Mouse (Mus musculus) heart, embryonic 13.5 days (tissue): ENCODE measurements at regions not wholly inside any gene's neighbourhood (a gene's known extent, or its start where the extent isn't known, plus 50 kb on each side); places are given as distances from the start of the nearest gene placed in this dataset.

Experiments
- ATAC-seq: fragments of 200-750 bp; cut with Nextera tagmentation; 2 replicates; pipeline ENCODE4 v1.8.0; 2017; ENCODE audit warnings: moderate TSS enrichment; ENCODE audit not compliant: insufficient number of reproducible peaks, low FRiP score, low TSS enrichment; ENCODE audit errors: extremely low read depth
- H3K27ac ChIP-seq: fragments of 300-500 bp; sonication (generic); replicated peaks from 2 replicates; pipeline ENCODE4 v1.5.1; 2015; ENCODE audit warnings: moderate library complexity, mild to moderate bottlenecking, inconsistent platforms
- H3K27me3 ChIP-seq: fragments of 300-500 bp; sonication (generic); replicated peaks from 2 replicates; pipeline ENCODE4 v1.6.1; 2015; ENCODE audit warnings: mild to moderate bottlenecking, inconsistent platforms
- H3K36me3 ChIP-seq: fragments of 300-500 bp; sonication (generic); 2 replicates; pipeline ENCODE4 v1.6.1; 2015; ENCODE audit warnings: mild to moderate bottlenecking, inconsistent platforms
- H3K4me1 ChIP-seq: fragments of 300-500 bp; sonication (generic); 2 replicates; pipeline ENCODE4 v1.6.1; 2015; ENCODE audit warnings: inconsistent platforms
- H3K4me2 ChIP-seq: fragments of 300-500 bp; sonication (generic); 2 replicates; pipeline ENCODE4 v1.6.1; 2015; ENCODE audit warnings: inconsistent platforms, mild to moderate bottlenecking, moderate library complexity
- H3K4me3 ChIP-seq: fragments of 300-500 bp; sonication (generic); 2 replicates; pipeline ENCODE4 v1.5.1; 2015; ENCODE audit warnings: moderate library complexity, mild to moderate bottlenecking, inconsistent platforms
- H3K9ac ChIP-seq: fragments of 300-500 bp; sonication (generic); 2 replicates; pipeline ENCODE4 v1.6.1; 2015; ENCODE audit warnings: inconsistent platforms, mild to moderate bottlenecking, moderate library complexity
- H3K9me3 ChIP-seq: fragments of 300-500 bp; sonication (generic); 2 replicates; pipeline ENCODE4 v1.6.1; 2016; ENCODE audit warnings: inconsistent platforms
- WGBS: fragments of 180-500 bp; shearing (Covaris S2); methylation state at CpG from one replicate; pipeline ENCODE4 v1.1.7; 2015; ENCODE audit warnings: mixed read lengths; 5-methylcytosine and 5-hydroxymethylcytosine counted together

GRCm38 (mm10) chr8:128210761-128211160, 147.6 kb upstream of the Nrp1 start:
- Histone ChIP-seq H3K4me3 (no peak overlapping the region), H3K27me3 (no peaks in the 10 kb centered on the region), H3K9me3 (no peaks in the 10 kb centered on the region), H3K4me2 (no peak overlapping the region), H3K36me3 (no peaks in the 10 kb centered on the region), H3K27ac (peak overlapping the region; percentile 78), H3K9ac (no peak overlapping the region), H3K4me1 (peaks cover 47% of the 10 kb centered on the region)
- no peak for ATAC-seq
- WGBS, result 60% methylated on average over 5 of the region's 5 CpGs

- no peak overlapping the region for H3K4me3 ChIP-seq
- H3K4me2 ChIP-seq, result no peak overlapping the region
- no peak for ATAC-seq
- WGBS, result 64% methylated on average over 3 of the region's 3 CpGs
- no peak overlapping the region for H3K9ac ChIP-seq
- peaks cover 49% of the 10 kb centered on the region for H3K4me1 ChIP-seq
- H3K27me3 ChIP-seq, result no peaks in the 10 kb centered on the region
- no peak overlapping the region for H3K27ac ChIP-seq
- H3K9me3 ChIP-seq, result no peaks in the 10 kb centered on the region
- no peaks in the 10 kb centered on the region for H3K36me3 ChIP-seq
Observed at GRCm38 (mm10) chr8:128212223-128212622, 146.2 kb upstream of the Nrp1 start.

GRCm38 (mm10) chr8:128214256-128214655, 144.1 kb upstream of the Nrp1 start:
- Histone ChIP-seq H3K9me3 (no peaks in the 10 kb centered on the region), H3K4me2 (no peak overlapping the region), H3K4me1 (peaks cover 62% of the 10 kb centered on the region), H3K4me3 (no peak overlapping the region), H3K27me3 (no peaks in the 10 kb centered on the region), H3K36me3 (no peaks in the 10 kb centered on the region), H3K9ac (0 out of 2 replicates have a peak overlapping the region, but pooled peaks have one; percentile 13), H3K27ac (peak overlapping the region; percentile 80)
- no peak for ATAC-seq
- 35% methylated on average over 2 of the region's 2 CpGs for WGBS

DNA sequence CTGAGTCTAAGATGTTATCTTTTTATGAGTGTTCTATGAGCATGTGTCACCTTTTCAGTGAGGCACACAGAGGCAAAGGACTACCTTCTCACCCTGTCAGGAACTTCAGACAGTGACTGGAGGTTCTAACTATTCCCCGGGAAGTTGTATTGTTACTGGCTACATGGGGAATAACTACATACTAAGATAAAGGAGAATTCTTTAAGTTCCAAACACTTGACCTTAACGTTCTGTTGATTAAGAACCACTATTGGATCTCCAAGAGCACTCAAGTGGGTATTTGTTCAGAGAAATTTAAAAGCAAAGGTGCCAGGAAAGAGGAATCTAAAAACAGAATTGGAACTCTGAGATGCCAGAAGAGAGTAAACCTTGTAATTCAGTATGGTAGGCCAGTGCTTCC, 139.5 kb upstream of the Nrp1 start:
- H3K27ac ChIP-seq, result peak overlapping the region; percentile 89
- no peaks in the 10 kb centered on the region for H3K9me3 ChIP-seq
- 0 out of 2 replicates have a peak overlapping the region, but pooled peaks have one; percentile 22 for H3K4me2 ChIP-seq
- H3K4me3 ChIP-seq, result no peak overlapping the region
- 12% methylated on average over 2 of the region's 2 CpGs for WGBS
- no peaks in the 10 kb centered on the region for H3K36me3 ChIP-seq
- H3K9ac ChIP-seq, result no peak overlapping the region
- peaks cover 54% of the 10 kb centered on the region for H3K4me1 ChIP-seq
- ATAC-seq, result no peak
- H3K27me3 ChIP-seq, result no peaks in the 10 kb centered on the region

DNA sequence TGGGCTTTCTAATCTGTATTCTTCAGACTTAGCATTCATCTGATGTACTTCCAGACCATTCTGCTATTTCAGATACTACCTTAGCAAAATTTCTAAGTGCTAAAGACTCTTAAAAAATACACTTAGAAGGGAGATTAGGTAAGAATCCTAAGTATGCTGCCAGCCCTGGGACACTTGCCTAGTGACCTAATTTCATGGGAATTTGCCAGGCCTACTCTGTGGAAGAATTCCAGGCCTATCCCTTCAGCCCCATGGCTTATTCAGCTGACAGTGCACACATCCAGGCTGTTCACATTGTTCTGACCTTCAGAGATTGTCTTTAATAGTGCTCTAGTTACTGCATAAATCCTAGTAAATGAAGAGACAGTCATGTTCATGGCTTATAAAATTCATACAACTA, 138.9 kb upstream of the Nrp1 start:
- peak overlapping the region; percentile 89 for H3K27ac ChIP-seq
- H3K9me3 ChIP-seq, result no peaks in the 10 kb centered on the region
- no peak overlapping the region for H3K4me3 ChIP-seq
- no peaks in the 10 kb centered on the region for H3K27me3 ChIP-seq
- peak; percentile 67; the same call in 1 of the 2 replicates for ATAC-seq
- H3K9ac ChIP-seq, result no peak overlapping the region
- 0 out of 2 replicates have a peak overlapping the region, but pooled peaks have one; percentile 22 for H3K4me2 ChIP-seq
- H3K36me3 ChIP-seq, result no peaks in the 10 kb centered on the region
- peaks cover 52% of the 10 kb centered on the region for H3K4me1 ChIP-seq

DNA sequence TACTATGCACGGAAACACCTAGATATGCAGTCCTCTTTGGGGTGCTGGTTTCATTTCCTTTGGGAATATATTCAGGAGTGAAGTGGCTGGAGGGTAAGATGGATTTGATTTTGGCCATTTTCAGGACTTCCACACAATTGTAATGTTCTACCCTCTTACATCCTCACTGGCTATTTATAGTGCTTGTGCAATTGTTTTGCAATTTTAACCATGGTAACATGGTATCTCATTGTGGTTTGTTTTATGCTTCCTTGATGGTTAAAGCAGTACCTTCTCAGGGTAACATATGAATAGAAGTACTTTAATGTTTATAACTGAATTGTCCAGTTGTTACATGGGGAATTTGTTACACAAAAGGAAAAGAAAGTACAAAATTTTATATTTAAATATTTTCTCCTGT, 135.3 kb upstream of the Nrp1 start:
- WGBS, result 78% methylated on average over 1 of the region's 1 CpGs

DNA sequence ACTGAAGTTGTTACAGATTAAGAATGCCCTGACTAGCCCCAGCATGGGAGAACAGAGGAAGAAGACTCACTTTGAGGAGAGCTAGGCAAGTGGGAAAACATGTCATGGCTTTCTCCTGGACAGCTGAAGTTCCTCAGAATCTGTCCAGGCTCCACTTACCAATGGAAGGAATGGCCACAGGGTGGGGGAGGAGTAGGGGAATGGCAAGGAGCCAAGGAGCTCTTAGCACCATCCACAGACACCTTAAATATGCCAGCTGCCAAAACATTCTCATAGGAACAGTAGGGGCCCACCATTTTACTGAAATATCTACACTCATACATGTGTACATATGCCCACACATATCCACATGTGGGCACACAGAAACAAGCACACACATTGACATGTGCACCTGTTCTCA, 134.9 kb upstream of the Nrp1 start:
- H3K27me3 ChIP-seq, result no peaks in the 10 kb centered on the region
- no peaks in the 10 kb centered on the region for H3K36me3 ChIP-seq
- H3K4me1 ChIP-seq, result peaks cover 50% of the 10 kb centered on the region
- peak overlapping the region; percentile 77 for H3K27ac ChIP-seq
- H3K4me3 ChIP-seq, result no peak overlapping the region
- peak; percentile 17; the same call in 1 of the 2 replicates for ATAC-seq
- no peak overlapping the region for H3K4me2 ChIP-seq
- H3K9ac ChIP-seq, result no peak overlapping the region
- H3K9me3 ChIP-seq, result no peaks in the 10 kb centered on the region

More for the DNA sequence above, 135.3 kb upstream of the Nrp1 start:
- H3K27ac ChIP-seq, result peak overlapping the region; percentile 77
- no peaks in the 10 kb centered on the region for H3K36me3 ChIP-seq
- no peak overlapping the region for H3K4me3 ChIP-seq
- H3K9ac ChIP-seq, result no peak overlapping the region
- no peaks in the 10 kb centered on the region for H3K27me3 ChIP-seq
- peaks cover 47% of the 10 kb centered on the region for H3K4me1 ChIP-seq
- H3K9me3 ChIP-seq, result no peaks in the 10 kb centered on the region
- no peak for ATAC-seq
- no peak overlapping the region for H3K4me2 ChIP-seq

DNA sequence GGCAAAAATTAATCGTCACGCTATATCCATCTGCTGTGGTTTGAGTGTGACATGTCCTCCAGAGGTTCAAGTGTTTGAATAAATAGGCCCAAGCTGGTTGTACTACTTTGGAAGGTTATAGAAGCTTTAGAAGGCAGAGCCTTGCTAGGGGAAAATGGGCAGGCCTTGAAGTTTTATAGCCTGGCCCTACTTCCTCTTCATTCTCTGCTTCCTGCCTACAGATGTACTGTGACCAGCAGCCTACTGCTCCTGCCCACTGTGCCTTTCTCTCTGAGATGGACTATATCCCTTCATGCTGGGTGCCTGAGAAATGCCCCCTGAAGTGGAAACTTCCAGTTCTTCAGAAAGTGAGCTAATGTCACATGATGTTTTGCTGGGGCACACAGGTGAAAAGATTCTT, 133.3 kb upstream of the Nrp1 start:
- H3K4me2 ChIP-seq, result no peak overlapping the region
- no peak for ATAC-seq
- WGBS, result 91% methylated on average over 2 of the region's 2 CpGs
- H3K9me3 ChIP-seq, result no peaks in the 10 kb centered on the region
- H3K27ac ChIP-seq, result 0 out of 2 replicates have a peak overlapping the region, but pooled peaks have one; percentile 37
- H3K9ac ChIP-seq, result no peak overlapping the region
- no peaks in the 10 kb centered on the region for H3K36me3 ChIP-seq
- H3K27me3 ChIP-seq, result no peaks in the 10 kb centered on the region
- H3K4me3 ChIP-seq, result no peak overlapping the region
- H3K4me1 ChIP-seq, result peaks cover 35% of the 10 kb centered on the region

GRCm38 (mm10) chr8:128235071-128235470, 123.3 kb upstream of the Nrp1 start:
- Histone ChIP-seq H3K27me3 (no peaks in the 10 kb centered on the region), H3K27ac (no peak overlapping the region), H3K9me3 (no peaks in the 10 kb centered on the region), H3K36me3 (no peaks in the 10 kb centered on the region), H3K4me2 (no peak overlapping the region), H3K4me1 (peaks cover 27% of the 10 kb centered on the region), H3K4me3 (no peak overlapping the region), H3K9ac (no peak overlapping the region)
- 71% methylated on average over 11 of the region's 11 CpGs for WGBS
- ATAC-seq, result no peak

- Histone ChIP-seq H3K4me2 (no peak overlapping the region), H3K27ac (no peak overlapping the region), H3K4me1 (peaks cover 27% of the 10 kb centered on the region), H3K4me3 (no peak overlapping the region), H3K36me3 (no peaks in the 10 kb centered on the region), H3K9ac (no peak overlapping the region), H3K9me3 (no peaks in the 10 kb centered on the region), H3K27me3 (no peaks in the 10 kb centered on the region)
- no peak for ATAC-seq
- 65% methylated on average over 5 of the region's 5 CpGs for WGBS
Observed at GRCm38 (mm10) chr8:128235527-128235926, 122.9 kb upstream of the Nrp1 start.

DNA sequence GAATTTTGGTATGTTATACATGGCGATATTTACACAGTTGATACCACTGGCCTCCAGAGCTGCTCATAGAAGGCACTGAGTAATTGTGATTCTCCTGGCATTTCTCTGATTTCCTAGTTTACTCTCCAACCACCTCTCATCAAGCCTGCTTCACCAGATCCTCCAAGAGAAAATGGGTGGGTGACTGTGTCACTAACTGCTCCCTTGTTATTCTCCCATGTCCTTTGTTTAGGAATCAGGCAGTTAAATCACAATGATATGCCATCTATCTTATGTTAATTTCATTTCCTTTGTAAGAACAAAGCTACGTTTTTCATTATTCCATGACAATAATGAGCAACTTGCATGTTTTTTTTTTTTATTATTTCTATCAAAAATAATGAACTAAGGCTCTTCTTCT, 122.3 kb upstream of the Nrp1 start:
- H3K27ac ChIP-seq, result no peak overlapping the region
- H3K4me3 ChIP-seq, result no peak overlapping the region
- ATAC-seq, result no peak
- WGBS, result 85% methylated on average over 2 of the region's 2 CpGs
- no peaks in the 10 kb centered on the region for H3K27me3 ChIP-seq
- H3K36me3 ChIP-seq, result no peaks in the 10 kb centered on the region
- H3K4me2 ChIP-seq, result no peak overlapping the region
- H3K4me1 ChIP-seq, result peaks cover 27% of the 10 kb centered on the region
- H3K9ac ChIP-seq, result no peak overlapping the region
- no peaks in the 10 kb centered on the region for H3K9me3 ChIP-seq

GRCm38 (mm10) chr8:128238948-128239347, 119.5 kb upstream of the Nrp1 start:
- no peak overlapping the region for H3K27ac ChIP-seq
- no peaks in the 10 kb centered on the region for H3K27me3 ChIP-seq
- no peaks in the 10 kb centered on the region for H3K36me3 ChIP-seq
- H3K4me2 ChIP-seq, result no peak overlapping the region
- no peak overlapping the region for H3K9ac ChIP-seq
- peaks cover 20% of the 10 kb centered on the region for H3K4me1 ChIP-seq
- WGBS, result 88% methylated on average over 2 of the region's 2 CpGs
- H3K4me3 ChIP-seq, result no peak overlapping the region
- no peak for ATAC-seq
- H3K9me3 ChIP-seq, result no peaks in the 10 kb centered on the region
